Mouse (Mus musculus): ENCODE results near the gene Ywhae. TPM values are rescaled to one million over a fixed set of nuclear protein-coding genes. Genes with fewer than 3 reads are reported as not detected.

Ywhae gene
- polyA plus RNA-seq, 1 experiment from 2014 or later = 893 TPM

- Histone ChIP-seq H3K4me3 (ENCODE audit: low read depth, low read length) (no peak overlapping the region), H3K9ac (ENCODE audit: low read depth, low read length) (no peak overlapping the region), H3K4me2 (no peak overlapping the region), H3K36me3 (ENCODE audit: control insufficient read depth, insufficient read depth, low read length) (peaks cover 15% of the 10 kb centered on the region), H3K4me1 (ENCODE audit: control insufficient read depth, insufficient read depth, low read length) (no peaks in the 10 kb centered on the region), H3K27ac (ENCODE audit: low read depth, low read length) (no peak overlapping the region), H3K9me3 (replicated peaks; ENCODE audit: control insufficient read depth, low read length) (no peaks in the 10 kb centered on the region), H3K27me3 (ENCODE audit: control insufficient read depth, insufficient read depth, low read length) (no peaks in the 10 kb centered on the region)
- ATAC-seq (replicated peaks; ENCODE audit: insufficient number of reproducible peaks, low FRiP score, low TSS enrichment) = no peak
- WGBS (ENCODE audit: insufficient replicate concordance) = 79% methylated on average over 2 of the region's 2 CpGs
These were observed 34.3 kb downstream of the Ywhae start for GRCm38 (mm10) chr11:75767014-75767413.

DNA sequence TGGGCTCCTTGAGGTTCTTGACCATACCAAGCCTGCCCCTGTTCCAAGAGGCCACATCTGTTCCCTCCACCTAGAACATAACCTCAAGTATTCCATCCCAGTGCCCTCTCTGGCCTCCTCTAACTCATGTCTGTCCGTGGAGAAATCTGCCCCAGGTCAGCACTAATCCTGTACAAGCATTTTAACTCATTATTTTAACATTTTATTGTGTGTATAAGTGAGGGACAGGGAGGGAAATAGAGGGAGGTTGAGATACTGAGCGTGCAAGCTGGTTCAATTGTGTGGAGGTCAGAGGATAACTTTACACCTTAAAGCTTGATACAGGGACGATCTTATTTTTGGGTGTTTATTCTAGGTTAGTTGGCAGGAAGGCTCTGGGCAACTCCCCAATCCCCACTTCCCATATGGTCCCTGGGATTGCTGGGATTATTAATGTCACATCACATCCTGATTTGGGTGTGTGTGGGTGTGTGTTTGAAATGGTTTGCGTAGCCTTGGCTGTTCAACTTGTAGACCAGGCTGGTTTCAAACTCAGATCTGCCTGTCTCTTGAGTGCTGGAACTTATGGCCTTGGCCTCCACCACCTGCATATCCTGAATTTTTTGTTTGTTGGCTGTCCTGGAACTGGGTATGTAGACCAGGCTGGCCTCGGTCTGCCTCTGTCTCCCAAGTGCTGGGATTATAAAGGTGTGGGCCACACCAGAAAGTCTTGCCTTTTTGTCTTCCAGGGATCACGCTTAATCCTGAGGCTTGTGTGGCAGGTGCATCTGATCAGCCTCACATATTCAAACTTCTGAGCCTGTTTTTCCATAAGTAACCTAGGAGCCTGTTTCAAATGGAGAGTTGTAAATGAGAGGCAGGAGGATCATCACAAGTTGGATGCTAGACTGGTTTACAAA is 35.7 kb downstream of the Ywhae start:
- Histone ChIP-seq H3K27ac (ENCODE audit: low read depth, low read length) (0 out of 2 replicates have a peak overlapping the region, but pooled peaks have one; percentile 46), H3K4me3 (ENCODE audit: low read depth, low read length) (no peak overlapping the region), H3K36me3 (ENCODE audit: control insufficient read depth, insufficient read depth, low read length) (peaks cover 15% of the 10 kb centered on the region), H3K4me1 (ENCODE audit: control insufficient read depth, insufficient read depth, low read length) (no peaks in the 10 kb centered on the region), H3K9me3 (replicated peaks; ENCODE audit: control insufficient read depth, low read length) (no peaks in the 10 kb centered on the region), H3K4me2 (peak overlapping the region; percentile 29), H3K9ac (ENCODE audit: low read depth, low read length) (no peak overlapping the region), H3K27me3 (ENCODE audit: control insufficient read depth, insufficient read depth, low read length) (no peaks in the 10 kb centered on the region)
- WGBS (ENCODE audit: insufficient replicate concordance) = 56% methylated on average over 6 of the region's 6 CpGs
- ATAC-seq (replicated peaks; ENCODE audit: insufficient number of reproducible peaks, low FRiP score, low TSS enrichment) = no peak

DNA sequence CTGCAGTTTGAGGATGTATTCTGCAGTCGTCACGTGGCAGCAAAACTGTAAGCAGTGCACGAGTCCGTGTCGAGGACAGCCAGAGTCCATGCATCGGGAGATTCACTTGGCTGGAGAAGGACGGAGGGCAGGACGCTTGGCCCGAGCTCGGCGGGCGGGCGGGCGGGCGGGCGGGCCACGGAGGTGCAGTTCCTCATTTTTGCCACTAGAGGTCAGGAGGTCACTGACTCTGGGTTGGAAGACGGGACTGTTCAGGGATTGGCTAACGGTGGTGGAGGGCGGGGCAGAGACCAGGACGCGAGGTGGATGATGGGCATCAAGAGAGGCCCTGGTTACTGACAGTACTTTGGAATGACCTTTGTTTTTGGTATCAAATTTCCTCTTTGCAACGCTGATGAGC is 36.5 kb downstream of the Ywhae start:
- under 1% methylated on average over 23 of the region's 23 CpGs for WGBS (ENCODE audit: insufficient replicate concordance)
- ATAC-seq (replicated peaks; ENCODE audit: insufficient number of reproducible peaks, low FRiP score, low TSS enrichment) = peak; percentile 82
- Histone ChIP-seq H3K4me1 (ENCODE audit: control insufficient read depth, insufficient read depth, low read length) (no peaks in the 10 kb centered on the region), H3K27ac (ENCODE audit: low read depth, low read length) (no peak overlapping the region), H3K36me3 (ENCODE audit: control insufficient read depth, insufficient read depth, low read length) (peaks cover 15% of the 10 kb centered on the region), H3K4me3 (ENCODE audit: low read depth, low read length) (no peak overlapping the region), H3K9ac (ENCODE audit: low read depth, low read length) (no peak overlapping the region), H3K4me2 (peak overlapping the region; percentile 29), H3K27me3 (ENCODE audit: control insufficient read depth, insufficient read depth, low read length) (no peaks in the 10 kb centered on the region), H3K9me3 (replicated peaks; ENCODE audit: control insufficient read depth, low read length) (no peaks in the 10 kb centered on the region)

DNA sequence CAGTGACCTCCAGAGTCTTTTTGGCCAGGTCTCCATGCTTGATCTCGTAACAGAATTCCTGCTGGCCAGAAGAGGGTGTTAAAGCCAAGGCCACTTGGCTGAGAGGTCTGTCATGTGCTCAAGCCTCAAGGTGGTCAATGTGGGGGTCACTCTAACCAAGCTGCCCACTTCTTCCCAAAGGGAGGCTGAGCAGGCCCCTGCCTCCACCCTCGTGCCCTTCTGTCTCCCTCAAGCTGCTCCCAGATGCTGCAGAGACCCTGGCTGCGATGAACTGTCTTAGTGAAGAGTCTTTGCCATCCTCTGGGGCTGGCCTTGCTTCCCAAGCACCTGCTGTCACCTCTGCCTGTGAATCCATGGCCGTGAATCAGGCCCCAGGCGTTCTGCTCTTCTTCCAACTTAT is 39.9 kb downstream of the Ywhae start:
- no peaks in the 10 kb centered on the region for H3K4me1 ChIP-seq (ENCODE audit: control insufficient read depth, insufficient read depth, low read length)
- no peak overlapping the region for H3K9ac ChIP-seq (ENCODE audit: low read depth, low read length)
- no peak for ATAC-seq (replicated peaks; ENCODE audit: insufficient number of reproducible peaks, low FRiP score, low TSS enrichment)
- no peaks in the 10 kb centered on the region for H3K9me3 ChIP-seq (replicated peaks; ENCODE audit: control insufficient read depth, low read length)
- H3K27ac ChIP-seq (ENCODE audit: low read depth, low read length) = no peak overlapping the region
- no peaks in the 10 kb centered on the region for H3K36me3 ChIP-seq (ENCODE audit: control insufficient read depth, insufficient read depth, low read length)
- no peak overlapping the region for H3K4me3 ChIP-seq (ENCODE audit: low read depth, low read length)
- H3K27me3 ChIP-seq (ENCODE audit: control insufficient read depth, insufficient read depth, low read length) = no peaks in the 10 kb centered on the region
- no peak overlapping the region for H3K4me2 ChIP-seq
- WGBS (ENCODE audit: insufficient replicate concordance) = 69% methylated on average over 5 of the region's 5 CpGs

DNA sequence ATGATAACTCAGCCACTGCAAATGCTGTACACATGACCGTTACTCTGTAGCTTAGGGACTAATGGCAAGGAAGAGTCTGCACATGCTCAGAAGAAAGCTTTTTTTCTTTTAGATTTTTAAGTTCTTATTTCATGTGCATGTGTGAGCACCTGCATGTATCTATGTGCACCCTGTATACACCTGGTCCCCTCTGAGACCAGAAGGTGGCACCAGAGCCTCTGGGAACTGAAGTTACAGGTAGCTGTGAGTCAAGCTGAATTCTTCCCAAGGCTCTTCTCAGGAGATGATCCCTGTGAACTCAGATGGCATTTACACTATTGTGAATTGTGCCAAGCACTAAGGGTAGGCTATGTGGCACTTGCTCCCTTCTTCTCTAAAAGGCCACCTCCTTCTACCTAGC is 43.2 kb downstream of the Ywhae start:
- Histone ChIP-seq H3K4me3 (ENCODE audit: low read depth, low read length) (no peak overlapping the region), H3K36me3 (ENCODE audit: control insufficient read depth, insufficient read depth, low read length) (no peaks in the 10 kb centered on the region), H3K4me2 (no peak overlapping the region), H3K9me3 (replicated peaks; ENCODE audit: control insufficient read depth, low read length) (no peaks in the 10 kb centered on the region), H3K27ac (ENCODE audit: low read depth, low read length) (no peak overlapping the region), H3K27me3 (ENCODE audit: control insufficient read depth, insufficient read depth, low read length) (no peaks in the 10 kb centered on the region), H3K9ac (ENCODE audit: low read depth, low read length) (no peak overlapping the region), H3K4me1 (ENCODE audit: control insufficient read depth, insufficient read depth, low read length) (no peaks in the 10 kb centered on the region)
- 83% methylated on average over 1 of the region's 1 CpGs for WGBS (ENCODE audit: insufficient replicate concordance)
- no peak for ATAC-seq (replicated peaks; ENCODE audit: insufficient number of reproducible peaks, low FRiP score, low TSS enrichment)

DNA sequence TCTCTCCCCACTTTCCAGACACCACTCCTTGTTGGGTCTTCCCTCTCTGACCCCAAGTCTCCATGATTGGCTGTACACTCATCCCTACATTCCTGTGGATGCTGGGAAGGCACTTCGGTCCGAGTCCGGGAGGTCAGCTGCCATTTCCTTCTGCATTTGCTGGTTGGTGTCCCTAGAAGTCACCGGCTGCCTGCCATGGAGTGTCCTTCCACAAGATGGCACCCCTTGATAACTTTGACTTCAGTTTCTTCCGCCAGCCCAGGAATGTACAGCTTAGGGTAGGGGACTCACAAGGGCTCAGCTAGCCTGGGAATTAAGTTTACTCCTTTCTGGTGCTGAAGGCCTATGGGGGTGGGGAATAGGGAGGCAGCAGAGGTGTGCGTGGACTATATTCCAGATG is 49.2 kb downstream of the Ywhae start:
- no peaks in the 10 kb centered on the region for H3K4me1 ChIP-seq (ENCODE audit: control insufficient read depth, insufficient read depth, low read length)
- WGBS (ENCODE audit: insufficient replicate concordance) = 28% methylated on average over 6 of the region's 6 CpGs
- H3K4me2 ChIP-seq = no peak overlapping the region
- H3K27me3 ChIP-seq (ENCODE audit: control insufficient read depth, insufficient read depth, low read length) = peaks cover 3% of the 10 kb centered on the region; the same call in 1 of the 2 replicates
- H3K9me3 ChIP-seq (replicated peaks; ENCODE audit: control insufficient read depth, low read length) = no peaks in the 10 kb centered on the region
- H3K36me3 ChIP-seq (ENCODE audit: control insufficient read depth, insufficient read depth, low read length) = no peaks in the 10 kb centered on the region
- no peak overlapping the region for H3K9ac ChIP-seq (ENCODE audit: low read depth, low read length)
- no peak overlapping the region for H3K4me3 ChIP-seq (ENCODE audit: low read depth, low read length)
- no peak for ATAC-seq (replicated peaks; ENCODE audit: insufficient number of reproducible peaks, low FRiP score, low TSS enrichment)
- H3K27ac ChIP-seq (ENCODE audit: low read depth, low read length) = no peak overlapping the region

DNA sequence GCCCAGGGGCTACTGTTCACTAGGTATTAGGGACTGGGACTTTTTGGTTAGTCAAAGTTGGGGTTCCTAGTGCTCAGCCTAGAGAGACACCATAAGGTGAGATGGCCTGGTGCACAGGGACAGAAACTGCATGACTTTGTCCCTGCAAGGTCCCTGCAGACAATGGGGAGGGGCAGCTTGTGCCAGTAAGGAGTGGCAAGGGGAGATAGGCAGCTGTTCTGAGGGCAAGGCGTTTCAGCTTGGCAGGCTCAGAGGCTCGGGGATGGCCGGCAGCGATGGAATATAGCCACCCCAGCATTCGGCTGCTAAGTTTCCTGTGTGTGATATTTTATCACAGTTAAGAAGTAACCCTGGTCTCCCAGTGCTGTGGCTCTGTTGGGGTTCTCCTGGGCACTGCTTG is 51.1 kb downstream of the Ywhae start:
- H3K9ac ChIP-seq (ENCODE audit: low read depth, low read length) = no peak overlapping the region
- no peak overlapping the region for H3K4me2 ChIP-seq
- H3K27me3 ChIP-seq (ENCODE audit: control insufficient read depth, insufficient read depth, low read length) = peaks cover 3% of the 10 kb centered on the region; the same call in 1 of the 2 replicates
- H3K27ac ChIP-seq (ENCODE audit: low read depth, low read length) = no peak overlapping the region
- 83% methylated on average over 5 of the region's 5 CpGs for WGBS (ENCODE audit: insufficient replicate concordance)
- H3K4me3 ChIP-seq (ENCODE audit: low read depth, low read length) = no peak overlapping the region
- ATAC-seq (replicated peaks; ENCODE audit: insufficient number of reproducible peaks, low FRiP score, low TSS enrichment) = no peak
- H3K4me1 ChIP-seq (ENCODE audit: control insufficient read depth, insufficient read depth, low read length) = no peaks in the 10 kb centered on the region
- H3K9me3 ChIP-seq (replicated peaks; ENCODE audit: control insufficient read depth, low read length) = no peaks in the 10 kb centered on the region
- H3K36me3 ChIP-seq (ENCODE audit: control insufficient read depth, insufficient read depth, low read length) = no peaks in the 10 kb centered on the region

- Histone ChIP-seq H3K27ac (ENCODE audit: low read depth, low read length) (no peak overlapping the region), H3K27me3 (ENCODE audit: control insufficient read depth, insufficient read depth, low read length) (peaks cover 9% of the 10 kb centered on the region), H3K9me3 (replicated peaks; ENCODE audit: control insufficient read depth, low read length) (no peaks in the 10 kb centered on the region), H3K4me2 (no peak overlapping the region), H3K4me3 (ENCODE audit: low read depth, low read length) (no peak overlapping the region), H3K36me3 (ENCODE audit: control insufficient read depth, insufficient read depth, low read length) (no peaks in the 10 kb centered on the region), H3K9ac (ENCODE audit: low read depth, low read length) (no peak overlapping the region), H3K4me1 (ENCODE audit: control insufficient read depth, insufficient read depth, low read length) (no peaks in the 10 kb centered on the region)
- WGBS (ENCODE audit: insufficient replicate concordance) = 68% methylated on average over 8 of the region's 8 CpGs
- ATAC-seq (replicated peaks; ENCODE audit: insufficient number of reproducible peaks, low FRiP score, low TSS enrichment) = no peak
These were observed 53.2 kb downstream of the Ywhae start for GRCm38 (mm10) chr11:75785897-75786296.

DNA sequence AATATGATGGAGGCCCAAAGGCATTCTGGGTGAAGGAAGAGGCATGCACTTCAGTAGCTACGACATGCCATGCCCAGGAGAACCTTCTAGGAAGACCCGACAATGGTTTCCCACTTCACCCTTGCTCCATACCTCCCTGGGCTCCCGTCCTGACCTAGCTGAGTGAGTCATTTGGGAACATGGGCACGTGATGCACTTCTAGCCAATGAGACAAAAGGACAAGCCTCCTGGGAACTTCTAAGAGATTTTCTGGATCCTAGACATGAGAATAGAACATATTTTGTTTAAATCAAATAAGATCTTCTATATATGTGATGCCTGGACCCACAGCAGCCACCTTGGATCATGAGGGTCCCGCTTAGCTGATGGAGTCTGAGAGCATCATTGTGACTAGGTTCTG is 59.9 kb downstream of the Ywhae start:
- 64% methylated on average over 5 of the region's 5 CpGs for WGBS (ENCODE audit: insufficient replicate concordance)
- ATAC-seq (replicated peaks; ENCODE audit: insufficient number of reproducible peaks, low FRiP score, low TSS enrichment) = no peak
- peaks cover 60% of the 10 kb centered on the region for H3K27me3 ChIP-seq (ENCODE audit: control insufficient read depth, insufficient read depth, low read length)
- H3K4me2 ChIP-seq = no peak overlapping the region
- no peak overlapping the region for H3K27ac ChIP-seq (ENCODE audit: low read depth, low read length)
- H3K9me3 ChIP-seq (replicated peaks; ENCODE audit: control insufficient read depth, low read length) = no peaks in the 10 kb centered on the region
- H3K36me3 ChIP-seq (ENCODE audit: control insufficient read depth, insufficient read depth, low read length) = no peaks in the 10 kb centered on the region
- H3K4me1 ChIP-seq (ENCODE audit: control insufficient read depth, insufficient read depth, low read length) = peaks cover 7% of the 10 kb centered on the region; the same call in 1 of the 2 replicates
- no peak overlapping the region for H3K9ac ChIP-seq (ENCODE audit: low read depth, low read length)
- H3K4me3 ChIP-seq (ENCODE audit: low read depth, low read length) = no peak overlapping the region
